Mouse (Mus musculus) lung, embryonic 14.5 days (tissue): Measurements from ENCODE around the gene Rhbdl2. TPM values are rescaled to one million over a fixed set of nuclear protein-coding genes. Genes with fewer than 3 reads are reported as not detected.

Experiments
- ATAC-seq: fragments of 200-750 bp; cut with Nextera tagmentation; 2 replicates; pipeline ENCODE4 v1.8.0; 2017; ENCODE audit warnings: mild to moderate bottlenecking, moderate TSS enrichment, moderate library complexity; ENCODE audit not compliant: insufficient read depth
- DNase-seq: peaks from one replicate; pipeline ENCODE4 v3.0.0-alpha.2; 2015
- H3K27ac ChIP-seq: fragments of 300-500 bp; sonication (generic); 2 replicates; pipeline ENCODE4 v1.5.1; 2014; ENCODE audit warnings: low read depth, mild to moderate bottlenecking, moderate library complexity
- H3K27me3 ChIP-seq: fragments of 300-500 bp; sonication (generic); 2 replicates; pipeline ENCODE4 v1.6.1; 2014; ENCODE audit warnings: low read length, control low read depth; ENCODE audit not compliant: insufficient read depth
- H3K36me3 ChIP-seq: fragments of 300-500 bp; sonication (generic); 2 replicates; pipeline ENCODE4 v1.6.1; 2014; ENCODE audit warnings: control low read depth; ENCODE audit not compliant: insufficient read depth
- H3K4me1 ChIP-seq: fragments of 300-500 bp; sonication (generic); 2 replicates; pipeline ENCODE4 v1.6.1; 2014; ENCODE audit warnings: antibody characterized with exemption, control low read depth; ENCODE audit not compliant: insufficient read depth
- H3K4me2 ChIP-seq: fragments of 300-500 bp; sonication (generic); 2 replicates; pipeline ENCODE4 v1.6.1; 2014; ENCODE audit warnings: mild to moderate bottlenecking
- H3K4me3 ChIP-seq: fragments of 300-500 bp; sonication (generic); 2 replicates; pipeline ENCODE4 v1.5.1; 2014; ENCODE audit warnings: low read depth, low read length
- H3K9ac ChIP-seq: fragments of 300-500 bp; sonication (generic); 2 replicates; pipeline ENCODE4 v1.6.1; 2014
- H3K9me3 ChIP-seq: fragments of 300-500 bp; sonication (generic); 2 replicates; pipeline ENCODE4 v1.6.1; 2016; ENCODE audit warnings: low read depth, low read length, control low read depth
- CTCF ChIP-seq: IDR thresholded peaks from 2 replicates; pipeline ENCODE4 v1.5.1; 2016; ENCODE audit warnings: antibody characterized with exemption, low read depth
- WGBS: fragments of 180-500 bp; shearing (Covaris S2); extraction: QIAGEN DNeasy Blood & Tissue Kit; methylation state at CpG from one replicate; pipeline ENCODE4 v1.1.7; 2014; 5-methylcytosine and 5-hydroxymethylcytosine counted together
- polyA plus RNA-seq: library from polyadenylated mRNA; unstranded; fragments of >200 nt; fragmentation: Nextera tagmentation; extraction: Ambion mirVana; gene quantifications from 2 replicates; pipeline ENCODE4 v1.2.1, GENCODE M21; 2014

Gene Rhbdl2
- polyA plus RNA-seq, 1 experiment from 2014 or later: 1.1 TPM

DNA sequence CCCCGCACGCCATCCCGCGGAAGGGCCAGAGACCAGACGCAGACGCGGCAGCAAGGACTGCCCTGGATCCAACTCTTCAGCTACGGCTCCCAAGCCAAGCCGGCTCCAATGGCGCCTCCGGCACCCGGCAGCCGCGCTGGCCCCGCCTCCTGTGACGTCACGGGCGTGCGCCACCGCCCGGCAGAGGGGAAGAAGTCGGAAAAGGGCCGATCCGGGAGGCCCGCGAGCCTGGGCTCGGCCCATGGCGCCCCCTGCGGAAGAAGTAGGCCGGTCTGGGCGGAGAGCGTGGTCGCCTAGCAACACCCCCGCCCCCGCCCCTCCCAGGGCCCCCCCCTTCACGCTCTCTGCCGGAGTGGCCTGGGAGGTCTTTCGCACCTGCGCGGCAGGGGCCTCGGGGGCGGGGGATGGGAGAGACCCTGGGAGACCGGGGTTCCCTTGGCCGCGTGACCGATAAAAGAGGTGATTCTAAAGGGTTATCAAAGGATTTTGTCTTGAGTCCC lies 37.5 kb upstream of the Rhbdl2 start, which contains the start of gene Akirin1:
Gene Akirin1, minus strand, starts transcription at position 194 of the 500 bp plus-strand sequence.
- H3K27ac ChIP-seq: peak within 1 kb of the TSS; percentile 84
- ATAC-seq (peak; percentile 99), DNase-seq (peak; percentile 98)
- no peaks in the 10 kb centered on the region for H3K36me3 ChIP-seq
- H3K9ac ChIP-seq: peak within 1 kb of the TSS; percentile 89
- H3K4me2 ChIP-seq: peak within 1 kb of the TSS; percentile 81
- peaks cover 7% of the 10 kb centered on the region; the same call in 1 of the 2 replicates for H3K4me1 ChIP-seq
- peak; percentile 46 for TF ChIP-seq CTCF
- no peaks in the 10 kb centered on the region for H3K9me3 ChIP-seq
- WGBS: under 1% methylated on average over 45 of the region's 46 CpGs
- H3K4me3 ChIP-seq: peak within 1 kb of the TSS; percentile 97
- H3K27me3 ChIP-seq: no peaks in the 10 kb centered on the region

DNA sequence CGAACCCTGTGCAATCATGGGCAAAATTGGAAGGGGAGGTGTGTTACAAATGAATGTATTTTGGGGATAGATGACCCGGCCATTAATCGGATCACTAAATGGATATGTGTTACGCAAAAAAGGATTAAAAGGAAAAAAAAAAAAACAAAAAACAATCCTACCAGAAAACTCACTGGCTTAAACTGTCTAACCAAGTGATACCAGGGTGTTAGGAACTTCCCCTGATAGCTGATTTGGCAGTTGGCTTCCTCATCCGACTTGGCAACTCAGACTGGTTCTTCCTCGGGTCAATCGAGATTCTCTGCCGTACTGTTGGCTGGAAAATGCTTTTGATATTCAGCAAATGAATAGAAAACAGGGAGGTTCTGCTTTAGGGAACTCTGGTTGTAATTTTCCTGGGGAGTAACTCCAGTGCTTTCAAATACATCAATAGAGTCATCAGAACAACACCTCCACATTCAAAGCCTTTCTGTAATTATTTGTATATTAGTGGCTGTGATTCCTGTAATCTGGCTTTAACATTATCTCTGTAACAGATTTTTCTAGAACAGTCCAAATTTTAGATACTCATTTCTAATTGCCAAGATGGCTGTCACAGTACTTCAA lies 36.9 kb upstream of the Rhbdl2 start:
- under 1% methylated on average over 8 of the region's 8 CpGs for WGBS
- H3K9ac ChIP-seq: peak overlapping the region; percentile 89
- no peaks in the 10 kb centered on the region for H3K27me3 ChIP-seq
- ATAC-seq: no peak
- peak overlapping the region; percentile 81 for H3K4me2 ChIP-seq
- peaks cover 7% of the 10 kb centered on the region; the same call in 1 of the 2 replicates for H3K4me1 ChIP-seq
- H3K4me3 ChIP-seq: peak overlapping the region; percentile 97
- no peaks in the 10 kb centered on the region for H3K36me3 ChIP-seq
- H3K27ac ChIP-seq: no peak overlapping the region
- peak; percentile 61 for DNase-seq
- TF ChIP-seq CTCF: no peak
- no peaks in the 10 kb centered on the region for H3K9me3 ChIP-seq

DNA sequence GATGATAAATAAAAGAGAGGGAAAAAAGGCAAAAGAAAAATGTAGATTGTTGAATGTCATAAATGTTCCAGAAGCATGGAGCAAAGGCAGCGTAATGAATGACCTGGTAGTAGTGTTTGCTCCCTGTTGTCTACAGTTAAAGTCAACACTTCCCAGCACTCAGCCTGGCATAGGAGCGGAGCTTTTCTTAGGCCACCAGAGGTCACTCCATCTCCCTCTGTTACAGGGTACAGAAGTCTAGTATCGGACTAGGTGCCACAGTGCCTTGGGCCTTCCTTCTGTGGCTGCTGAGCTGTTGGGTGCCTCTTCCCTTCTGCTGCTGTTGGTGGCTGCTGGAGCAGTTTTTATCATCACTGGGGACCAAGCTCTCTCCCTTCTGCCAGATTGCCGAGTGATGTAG lies 29.4 kb upstream of the Rhbdl2 start:
- Histone ChIP-seq H3K27me3 (no peaks in the 10 kb centered on the region), H3K27ac (no peak overlapping the region), H3K4me1 (no peaks in the 10 kb centered on the region), H3K4me2 (no peak overlapping the region), H3K36me3 (no peaks in the 10 kb centered on the region), H3K4me3 (no peak overlapping the region), H3K9ac (no peak overlapping the region), H3K9me3 (no peaks in the 10 kb centered on the region)
- WGBS: 52% methylated on average over 4 of the region's 4 CpGs
- ATAC-seq (no peak), DNase-seq (peak; percentile 37)
- TF ChIP-seq CTCF: peak; percentile 59

DNA sequence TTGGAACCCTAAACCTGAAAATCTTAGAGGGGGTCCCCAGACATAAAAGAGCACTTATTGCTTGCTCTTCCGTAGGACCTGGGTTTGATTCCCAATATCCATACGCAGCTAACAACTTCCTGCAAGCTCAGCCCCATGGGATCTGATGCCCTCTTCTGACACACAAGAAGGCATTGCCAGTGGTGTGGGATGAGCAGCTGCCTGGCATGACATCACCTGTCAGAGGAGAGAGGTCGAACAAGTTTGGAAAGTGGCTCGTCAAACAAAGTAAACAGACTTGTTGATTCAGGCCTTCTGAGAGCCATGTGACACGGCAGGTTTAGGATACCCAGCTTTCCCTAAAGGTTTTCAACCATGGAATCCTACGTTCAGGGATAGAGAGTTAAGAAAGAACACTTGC lies 22.6 kb upstream of the Rhbdl2 start:
- no peak for TF ChIP-seq CTCF
- Histone ChIP-seq H3K9me3 (no peaks in the 10 kb centered on the region), H3K27ac (no peak overlapping the region), H3K4me2 (no peak overlapping the region), H3K4me3 (no peak overlapping the region), H3K9ac (no peak overlapping the region), H3K27me3 (no peaks in the 10 kb centered on the region), H3K4me1 (no peaks in the 10 kb centered on the region), H3K36me3 (no peaks in the 10 kb centered on the region)
- ATAC-seq: no peak
- 45% methylated on average over 6 of the region's 6 CpGs for WGBS
- DNase-seq: no peak

DNA sequence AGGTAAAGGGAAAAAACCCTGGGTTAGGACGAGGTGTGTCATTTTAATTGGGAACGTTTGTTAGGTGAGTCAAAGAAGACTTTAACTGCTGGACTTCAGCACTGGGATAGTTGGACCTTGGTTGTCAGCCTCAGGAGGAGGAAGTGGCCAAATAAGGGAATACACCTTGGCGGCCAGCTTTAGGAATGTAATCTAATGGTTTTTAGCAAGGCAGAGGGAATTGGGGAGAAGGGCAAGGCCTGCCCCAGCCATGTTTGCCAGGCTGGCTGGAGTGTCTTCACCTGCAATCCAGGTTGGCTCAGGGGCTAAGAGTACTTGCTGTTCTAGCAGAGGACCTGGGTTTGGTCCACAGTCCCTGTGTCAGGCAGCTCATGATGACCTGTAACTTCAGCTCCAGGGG lies 19.9 kb upstream of the Rhbdl2 start:
- 66% methylated on average over 3 of the region's 3 CpGs for WGBS
- TF ChIP-seq CTCF: no peak

DNA sequence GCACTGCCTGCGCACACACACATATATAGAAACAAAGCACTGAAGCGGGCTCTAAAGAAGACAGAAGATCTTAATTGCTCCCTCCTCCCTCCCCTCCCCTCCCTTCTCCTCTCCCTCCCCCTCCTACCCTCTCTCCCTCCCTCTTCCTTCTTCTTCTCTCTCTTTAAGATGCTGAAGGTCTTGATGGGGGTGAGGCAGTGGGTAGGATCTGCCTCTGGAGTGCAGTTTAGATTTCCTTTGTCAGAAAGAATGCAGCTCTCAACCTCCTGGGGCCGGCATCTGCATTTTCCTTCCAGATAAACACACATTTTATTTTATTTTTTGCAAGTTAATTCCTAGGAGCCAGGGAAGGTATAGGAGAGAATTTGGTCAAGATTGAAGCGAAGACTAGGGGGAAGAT lies 19.4 kb upstream of the Rhbdl2 start:
- no peak overlapping the region for H3K9ac ChIP-seq
- no peaks in the 10 kb centered on the region for H3K9me3 ChIP-seq
- DNase-seq (no peak), ATAC-seq (no peak)
- H3K4me1 ChIP-seq: no peaks in the 10 kb centered on the region
- no peaks in the 10 kb centered on the region for H3K36me3 ChIP-seq
- H3K4me2 ChIP-seq: no peak overlapping the region
- TF ChIP-seq CTCF: no peak
- H3K27ac ChIP-seq: no peak overlapping the region
- H3K4me3 ChIP-seq: no peak overlapping the region
- 82% methylated on average over 4 of the region's 4 CpGs for WGBS
- no peaks in the 10 kb centered on the region for H3K27me3 ChIP-seq

More for the DNA sequence above, 19.9 kb upstream of the Rhbdl2 start:
- no peak overlapping the region for H3K4me3 ChIP-seq
- no peak overlapping the region for H3K9ac ChIP-seq
- no peak overlapping the region for H3K27ac ChIP-seq
- H3K36me3 ChIP-seq: no peaks in the 10 kb centered on the region
- H3K27me3 ChIP-seq: no peaks in the 10 kb centered on the region
- DNase-seq (no peak), ATAC-seq (no peak)
- no peak overlapping the region for H3K4me2 ChIP-seq
- no peaks in the 10 kb centered on the region for H3K9me3 ChIP-seq
- no peaks in the 10 kb centered on the region for H3K4me1 ChIP-seq

DNA sequence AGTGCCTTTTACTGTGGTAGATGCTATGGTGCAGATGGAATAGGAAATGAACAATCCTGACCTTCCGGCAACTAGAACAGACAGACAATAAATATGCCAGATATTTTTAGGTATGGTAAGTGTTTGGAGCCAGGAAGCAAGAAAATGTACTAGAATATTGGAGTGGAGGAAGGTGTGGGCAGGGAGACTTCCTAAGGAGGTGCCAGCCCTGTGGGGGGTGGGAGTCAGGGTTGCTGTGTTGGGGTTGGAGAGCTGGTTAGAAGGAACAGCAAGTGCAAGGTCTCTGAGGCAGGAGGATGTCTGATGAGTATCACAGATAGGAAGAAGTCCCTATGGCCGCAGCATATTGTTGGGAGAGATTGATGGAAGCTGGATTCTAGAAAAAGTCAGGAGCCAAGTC lies 5.0 kb downstream of the Rhbdl2 start:
- Histone ChIP-seq H3K27ac (no peak overlapping the region), H3K9me3 (no peaks in the 10 kb centered on the region), H3K4me3 (no peak overlapping the region), H3K27me3 (no peaks in the 10 kb centered on the region), H3K36me3 (no peaks in the 10 kb centered on the region), H3K4me2 (no peak overlapping the region), H3K9ac (no peak overlapping the region), H3K4me1 (0 out of 2 replicates have a peak, but pooled peaks cover 3% of the 10 kb centered on the region)
- ATAC-seq (no peak), DNase-seq (no peak)
- no peak for TF ChIP-seq CTCF
- WGBS: 76% methylated on average over 2 of the region's 2 CpGs
